Mouse (Mus musculus) stomach, postnatal 0 days (tissue): ENCODE results near the gene Mmp14.

Source experiments
- CTCF ChIP-seq: IDR thresholded peaks from 2 replicates; pipeline ENCODE4 v1.5.1; 2016; ENCODE audit warnings: antibody characterized with exemption, low read depth, mild to moderate bottlenecking, moderate library complexity
- EP300 ChIP-seq: optimal IDR thresholded peaks from 2 replicates; pipeline ENCODE3; 2016; ENCODE audit warnings: antibody characterized with exemption

GRCm38 (mm10) chr14:54384396-54384795, 47.0 kb upstream of the Mmp14 start:
- TF ChIP-seq EP300 (no peak), CTCF (no peak)
